Mouse (Mus musculus) megakaryocyte, adult 5-6 weeks (primary cell): ENCODE data around the gene Gabbr2. TPM values are rescaled to one million over a fixed set of nuclear protein-coding genes. Genes with fewer than 3 reads are reported as not detected.

Experiments
- ATAC-seq: 2 replicates; pipeline ENCODE4 v1.8.0; 2016; ENCODE audit warnings: mild to moderate bottlenecking, inconsistent platforms; ENCODE audit not compliant: poor library complexity, severe bottlenecking
- total RNA-seq, 2 experiments: library from RNA; stranded (forward) in 1 of 2; stranded (reverse) in 1 of 2; fragments of 153-499, 151-499 nt in 1 of 2; fragments of 221-1000, 200-1000 nt in 1 of 2; gene quantifications; 2 replicates each; pipeline versions ENCODE4 v1.2.3 to v1.2.4; 2015 to 2017

The Gabbr2 gene
- total RNA-seq, 2 experiments from 2014 or later, result not detected

- no peak for ATAC-seq
Measured at GRCm38 (mm10) chr4:46729306-46730042, 262.2 kb downstream of the Gabbr2 start.

GRCm38 (mm10) chr4:46728231-46728630, 263.4 kb downstream of the Gabbr2 start:
- no peak for ATAC-seq

- ATAC-seq, result no peak
Measured at GRCm38 (mm10) chr4:46727153-46727552, 264.5 kb downstream of the Gabbr2 start.

GRCm38 (mm10) chr4:46720821-46721557, 270.7 kb downstream of the Gabbr2 start:
- ATAC-seq, result no peak

- no peak for ATAC-seq
Measured at GRCm38 (mm10) chr4:46720070-46720469, 271.6 kb downstream of the Gabbr2 start.

GRCm38 (mm10) chr4:46718624-46719023, 273.0 kb downstream of the Gabbr2 start:
- no peak for ATAC-seq

GRCm38 (mm10) chr4:46717156-46717555, 274.5 kb downstream of the Gabbr2 start:
- no peak for ATAC-seq

GRCm38 (mm10) chr4:46716361-46716760, 275.3 kb downstream of the Gabbr2 start:
- no peak for ATAC-seq

GRCm38 (mm10) chr4:46710523-46710922, 281.1 kb downstream of the Gabbr2 start:
- no peak for ATAC-seq

DNA sequence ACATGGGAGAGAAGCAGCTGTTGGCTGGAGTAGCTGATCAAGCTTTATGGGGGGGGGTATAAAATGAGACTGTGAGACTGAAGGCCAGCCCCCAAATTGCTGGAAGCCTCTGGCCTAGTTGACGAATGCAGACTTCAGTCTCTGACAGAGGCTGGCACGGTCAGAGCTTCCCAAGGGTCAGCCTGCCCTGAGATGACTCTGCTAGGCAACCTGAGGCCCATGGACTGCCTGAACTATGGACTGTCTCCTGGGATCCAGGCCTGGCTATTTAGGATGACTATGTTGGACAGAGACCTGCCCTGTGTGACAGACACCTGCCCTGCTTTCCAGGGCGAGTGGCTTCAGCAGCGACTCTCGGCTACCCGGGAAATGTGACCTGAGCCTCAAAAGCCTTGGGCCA, 281.7 kb downstream of the Gabbr2 start:
- ATAC-seq, result no peak

- no peak for ATAC-seq
Measured at GRCm38 (mm10) chr4:46709492-46709891, 282.2 kb downstream of the Gabbr2 start.

DNA sequence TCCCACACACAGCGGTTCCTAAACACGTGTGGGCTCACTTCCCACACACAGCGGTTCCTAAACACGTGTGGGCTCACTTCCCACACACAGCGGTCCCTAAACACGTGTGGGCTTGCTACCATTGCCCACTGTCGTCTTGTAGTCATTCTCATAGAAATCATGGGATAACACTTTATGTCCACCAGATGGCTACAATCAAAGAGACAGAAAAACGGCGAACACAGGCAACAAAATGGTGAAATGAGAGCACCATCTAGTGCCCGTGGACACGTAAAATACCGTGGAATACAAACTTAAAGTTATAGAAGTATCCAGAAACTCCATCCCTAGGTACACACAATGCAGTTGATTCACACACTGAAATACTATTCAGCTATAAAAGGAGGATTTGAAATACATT, 285.9 kb downstream of the Gabbr2 start:
- ATAC-seq, result no peak

DNA sequence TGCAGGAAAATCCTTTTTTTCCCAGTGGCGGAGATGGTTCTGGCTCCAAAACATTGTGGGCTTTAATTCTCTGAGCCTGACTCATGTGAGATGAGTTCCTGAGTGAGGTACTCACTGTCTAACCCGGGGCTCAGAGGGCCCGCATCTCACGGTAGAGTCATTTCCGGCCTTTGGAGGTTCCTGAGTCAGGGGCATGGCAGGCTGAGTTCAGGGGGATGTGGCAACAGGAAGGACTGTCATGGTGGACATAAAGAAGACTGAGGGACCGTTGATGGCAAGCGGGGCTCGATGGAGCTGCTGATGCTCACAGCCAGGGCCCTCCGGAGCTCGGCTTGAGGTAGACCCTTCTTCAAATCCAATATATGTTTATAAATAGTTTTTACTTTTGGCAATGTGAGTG, 288.5 kb downstream of the Gabbr2 start:
- no peak for ATAC-seq

DNA sequence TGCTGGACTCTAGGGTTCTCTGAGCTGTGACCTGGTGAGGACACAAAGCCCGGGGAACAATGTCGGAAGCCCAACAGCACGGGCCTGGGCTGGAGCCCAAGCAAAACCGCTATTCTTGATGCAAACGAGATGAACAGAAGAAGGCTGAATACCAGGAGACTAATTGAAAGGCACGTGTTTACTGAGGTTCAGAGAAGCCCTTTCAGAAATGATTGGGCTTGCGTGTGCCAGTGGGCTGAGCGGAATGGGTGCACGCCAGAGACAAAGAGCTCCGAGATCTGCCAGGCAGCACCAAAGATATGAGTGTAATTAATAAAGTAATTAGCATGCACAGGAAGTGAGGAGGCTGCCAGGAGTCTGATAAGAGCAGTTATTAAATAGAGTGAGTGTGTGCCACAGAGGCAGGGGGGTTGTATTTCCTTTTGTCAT, 291.4 kb downstream of the Gabbr2 start:
- ATAC-seq, result no peak

DNA sequence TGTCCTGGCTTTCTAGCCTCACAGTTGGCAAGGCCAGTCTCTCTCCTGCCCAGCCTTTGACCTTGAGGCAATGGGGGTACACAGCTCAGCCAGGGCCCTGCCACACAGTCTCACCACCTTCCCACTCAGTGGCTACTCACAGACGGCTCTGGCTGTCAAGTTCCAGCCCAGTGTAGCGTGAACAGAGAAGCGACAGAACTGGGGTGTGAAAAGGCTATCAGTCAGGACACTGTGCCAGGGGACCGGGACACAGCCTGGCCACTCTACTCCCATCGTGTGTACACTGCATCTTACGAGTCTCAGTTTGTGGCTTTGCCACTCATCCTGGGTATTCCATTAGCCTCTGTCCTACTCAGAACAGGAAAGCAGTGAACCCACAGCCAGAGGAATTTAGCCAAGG, 295.2 kb downstream of the Gabbr2 start:
- ATAC-seq, result no peak

DNA sequence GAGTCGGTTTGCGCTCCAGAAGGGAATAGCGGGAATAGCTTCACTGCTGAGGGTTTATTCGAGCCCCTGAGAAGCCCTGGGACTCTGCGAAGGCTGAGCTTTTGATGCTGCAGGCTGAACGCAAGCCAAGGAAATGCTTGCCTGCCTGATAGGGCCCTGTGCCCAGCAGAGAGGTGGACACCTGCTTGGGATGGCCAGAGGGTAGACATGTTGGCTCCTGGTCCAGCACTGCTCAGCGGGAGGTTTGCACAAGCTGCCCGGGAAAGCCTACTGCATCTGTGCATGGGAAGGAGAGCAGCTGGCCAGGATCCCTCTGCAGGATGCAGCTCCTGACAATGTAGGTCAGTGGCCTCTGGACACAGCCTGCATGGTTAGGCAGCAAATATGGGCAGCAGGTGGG, 301.1 kb downstream of the Gabbr2 start:
- ATAC-seq, result no peak

GRCm38 (mm10) chr4:46690023-46690420, 301.7 kb downstream of the Gabbr2 start:
- ATAC-seq, result no peak

DNA sequence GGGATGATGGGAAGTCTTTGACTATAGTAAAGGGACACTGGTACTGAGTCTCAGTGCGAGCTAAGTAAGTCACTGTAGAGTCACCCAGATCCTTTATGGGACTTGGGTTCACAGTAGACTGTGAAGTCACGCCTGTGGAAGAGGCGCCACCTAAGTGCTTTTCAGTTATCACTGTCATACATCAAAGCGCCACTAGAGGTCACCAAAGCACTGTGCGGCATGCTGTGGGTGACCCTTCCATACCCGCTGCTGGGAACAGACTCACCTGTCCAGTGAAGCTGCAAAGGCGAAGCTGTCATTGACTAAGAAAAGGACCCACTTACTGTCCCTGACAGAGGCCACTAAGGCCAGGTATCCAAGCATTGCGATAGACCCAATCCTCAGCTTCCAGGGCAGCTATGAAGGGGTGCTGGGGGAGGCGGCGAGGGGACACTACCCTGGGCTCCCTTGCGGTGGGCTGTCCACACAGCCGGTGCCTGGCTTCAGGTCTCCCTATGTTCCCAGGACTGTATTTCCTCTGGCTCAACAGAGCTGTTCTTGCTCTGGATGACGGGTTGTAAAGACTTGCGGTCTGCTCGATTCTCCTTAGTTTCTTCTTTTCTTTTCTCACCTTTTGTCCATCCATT, 302.2 kb downstream of the Gabbr2 start:
- ATAC-seq, result peak; percentile 91

- ATAC-seq, result no peak
Measured at GRCm38 (mm10) chr4:46688213-46688832, 303.4 kb downstream of the Gabbr2 start.

GRCm38 (mm10) chr4:46684160-46684559, 307.5 kb downstream of the Gabbr2 start:
- no peak for ATAC-seq

DNA sequence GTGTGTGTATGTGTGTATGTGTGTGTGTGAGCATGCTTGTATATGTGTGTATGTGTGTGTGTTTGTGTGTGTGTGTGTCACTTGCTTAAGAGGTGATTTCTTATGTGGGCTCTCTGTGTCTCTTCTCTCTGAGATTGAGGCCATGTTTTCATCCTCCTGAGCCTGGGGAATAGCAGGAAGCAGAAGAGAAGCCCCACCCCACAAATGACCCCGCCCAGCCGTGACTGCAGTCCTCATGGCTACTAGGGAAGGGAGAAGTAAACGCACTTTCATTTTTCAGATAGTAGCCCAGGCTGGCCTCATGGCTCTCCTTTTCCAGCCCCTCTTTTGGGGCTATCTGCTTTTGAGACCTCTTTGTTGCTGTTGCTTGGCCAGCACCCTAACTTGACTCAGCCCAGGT, 315.0 kb downstream of the Gabbr2 start:
- peak; percentile 33 for ATAC-seq
